Mouse (Mus musculus) megakaryocyte, embryonic 14.5 days (primary cell): Measurements from ENCODE around the gene Rfwd3.

Experiments
- FLI1 ChIP-seq: IDR thresholded peaks from 2 replicates; pipeline ENCODE4 v1.6.1; 2012; ENCODE audit warnings: low read length, inconsistent platforms, mixed read lengths
- GATA1 ChIP-seq: IDR thresholded peaks from 3 replicates; pipeline ENCODE4 v1.6.1; 2012; ENCODE audit warnings: mixed read lengths, low read length, inconsistent platforms, borderline replicate concordance

DNA sequence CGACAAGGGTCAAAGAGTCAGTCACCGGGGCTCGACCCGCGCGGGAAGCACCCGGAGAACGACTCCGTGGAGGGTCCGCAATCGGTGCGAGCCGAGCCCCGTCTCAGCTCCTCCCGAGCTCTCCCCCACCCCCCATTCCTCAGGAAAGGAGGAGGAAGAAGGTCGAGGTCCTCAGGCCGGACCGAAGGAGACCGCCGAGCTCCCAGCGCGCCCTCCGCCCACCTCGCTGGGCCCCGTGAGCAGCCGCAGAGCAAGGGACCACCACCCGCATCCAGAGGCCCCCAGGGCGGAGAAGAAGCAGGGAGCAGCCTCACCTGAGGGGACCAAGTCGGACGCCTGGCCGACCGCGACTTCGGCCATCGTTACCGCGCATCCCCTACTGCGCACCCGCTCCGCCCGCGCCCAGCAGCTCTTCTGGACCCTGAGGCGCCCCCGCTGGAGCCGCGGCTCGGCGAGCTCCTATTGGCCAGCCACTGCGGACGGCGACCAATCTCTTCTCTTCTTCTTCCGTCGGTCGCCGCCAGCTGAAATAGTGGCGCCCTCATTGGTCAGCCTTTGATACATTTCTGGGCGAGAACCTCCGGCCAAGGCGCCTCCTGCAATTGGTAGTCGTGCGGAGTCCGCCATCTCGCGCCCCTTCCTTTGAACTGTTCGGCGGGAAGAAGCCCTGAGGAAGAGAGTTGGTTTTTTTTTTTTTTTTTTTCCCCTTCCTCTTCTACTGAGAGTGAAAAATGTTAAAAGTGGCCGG is at the start of gene Rfwd3:
- no peak for TF ChIP-seq GATA1
- TF ChIP-seq FLI1, result no peak
